10 mouse cellular contexts compared by ENCODE assay signal in genomic region chr1:193169228-193169627, GRCm38 (mm10).
"Had no signal": no experiment of that assay in that cellular context is flagged by ENCODE, and none has a peak within 500 bp of the region (broad histone marks: within the 10 kb centered on the region; RNA-seq: fewer than 3 reads in every experiment).

No protein-coding gene starts in this region.

- H3K9me3 ChIP-seq: limb, embryonic 12.5 days; liver, embryonic 15.5 days; midbrain, embryonic 13.5 days; neural tube, embryonic 12.5 days; stomach, embryonic 15.5 days had no signal

- H3K4me3 ChIP-seq: left cerebral cortex, adult 2 months; limb, embryonic 12.5 days; liver, embryonic 15.5 days; midbrain, embryonic 13.5 days; neural tube, embryonic 12.5 days; stomach, embryonic 15.5 days had no signal

- DNase-seq: kidney, postnatal 10 days; lung, adult 2 months; right cerebral cortex, postnatal 4 days had no signal

- H3K36me3 ChIP-seq: limb, embryonic 12.5 days; liver, embryonic 15.5 days; midbrain, embryonic 13.5 days; neural tube, embryonic 12.5 days; stomach, embryonic 15.5 days had no signal

- H3K9ac ChIP-seq: limb, embryonic 12.5 days; liver, embryonic 15.5 days; midbrain, embryonic 13.5 days; neural tube, embryonic 12.5 days; stomach, embryonic 15.5 days had no signal

- H3K4me2 ChIP-seq: limb, embryonic 12.5 days; liver, embryonic 15.5 days; midbrain, embryonic 13.5 days; neural tube, embryonic 12.5 days; stomach, embryonic 15.5 days had no signal

- ATAC-seq: lung, postnatal 0 days; midbrain, embryonic 13.5 days had no signal

- H3K27me3 ChIP-seq: limb, embryonic 12.5 days; liver, embryonic 15.5 days; midbrain, embryonic 13.5 days; neural tube, embryonic 12.5 days; stomach, embryonic 15.5 days had no signal

- H3K27ac ChIP-seq: left cerebral cortex, adult 2 months; limb, embryonic 12.5 days; liver, embryonic 15.5 days; midbrain, embryonic 13.5 days; neural tube, embryonic 12.5 days had no signal
